Mouse (Mus musculus) CH12.LX (cell line): ENCODE data around the gene Nfix. TPM values are rescaled to one million over a fixed set of nuclear protein-coding genes. Genes with fewer than 3 reads are reported as not detected.
A peak's percentile ranks its signal among the peaks of the same experiment; 100 is the strongest.

Experiments used
- DNase-seq: peaks from one replicate; pipeline ENCODE4 v3.0.0-alpha.2; 2013; ENCODE audit errors: extremely low read depth
- H3K27ac ChIP-seq: 2 replicates; pipeline ENCODE4 v1.5.1; 2012; ENCODE audit warnings: low read depth, mild to moderate bottlenecking, control low read depth, moderate library complexity; ENCODE audit not compliant: insufficient read depth
- H3K27me3 ChIP-seq: replicated peaks from 2 replicates; pipeline ENCODE3; 2012; ENCODE audit warnings: inconsistent platforms
- H3K36me3 ChIP-seq, 2 experiments: replicated peaks in 1 of 2; 2 replicates each; pipeline versions ENCODE3 to v1.6.1; 2012; ENCODE audit warnings: inconsistent platforms in 1 of 2, low read length in 1 of 2, mild to moderate bottlenecking in 1 of 2, mixed read lengths in 1 of 2, moderate library complexity in 1 of 2; ENCODE audit not compliant: control insufficient read depth in 1 of 2, insufficient read depth in 1 of 2
- H3K4me1 ChIP-seq, 2 experiments: 2 replicates each; pipeline ENCODE4 v1.6.1; 2012; ENCODE audit warnings: inconsistent platforms in 1 of 2, moderate library complexity in 1 of 2; ENCODE audit not compliant: insufficient read depth in 2 of 2, control insufficient read depth in 1 of 2
- H3K4me2 ChIP-seq: 2 replicates; pipeline ENCODE4 v1.6.1; 2012; ENCODE audit warnings: low read depth, mild to moderate bottlenecking, control low read depth; ENCODE audit not compliant: poor library complexity, insufficient read depth, severe bottlenecking
- H3K4me3 ChIP-seq, 3 experiments: fragments of 150-350 bp in 1 of 3; sonication (generic) in 1 of 3; replicated peaks in 1 of 3; 2 replicates each; pipeline versions ENCODE3 to v1.5.1; 2011 to 2012; ENCODE audit warnings: low read depth in 2 of 3, low read length in 2 of 3, mild to moderate bottlenecking in 2 of 3, moderate library complexity in 2 of 3, control low read depth in 1 of 3, improper control_type of control experiment in 1 of 3, inconsistent platforms in 1 of 3, mixed read lengths in 1 of 3; ENCODE audit not compliant: poor library complexity in 1 of 3
- H3K79me2 ChIP-seq: replicated peaks from 2 replicates; pipeline ENCODE4 v1.6.1; 2012; ENCODE audit warnings: mild to moderate bottlenecking, moderate library complexity; ENCODE audit not compliant: control insufficient read depth, poor library complexity, insufficient read depth, severe bottlenecking; ENCODE audit errors: extremely low read depth
- H3K9ac ChIP-seq: 2 replicates; pipeline ENCODE4 v1.6.1; 2012; ENCODE audit warnings: low read depth, mild to moderate bottlenecking, control low read depth, moderate library complexity; ENCODE audit not compliant: insufficient read depth
- H3K9me3 ChIP-seq: replicated peaks from 2 replicates; pipeline ENCODE3; 2012; ENCODE audit warnings: low read length, inconsistent platforms, mixed read lengths
- BHLHE40 ChIP-seq: IDR thresholded peaks from 2 replicates; pipeline ENCODE4 v1.6.1; 2011; ENCODE audit warnings: mild to moderate bottlenecking, low read depth, low read length, improper control_type of control experiment
- CHD2 ChIP-seq: IDR thresholded peaks from 2 replicates; pipeline ENCODE4 v1.6.1; 2011; ENCODE audit warnings: low read length, improper control_type of control experiment
- CTCF ChIP-seq, 2 experiments: IDR thresholded peaks in 1 of 2; conservative IDR thresholded peaks in 1 of 2; 2 replicates each; pipeline ENCODE4 v1.5.1; 2011 to 2012; ENCODE audit warnings: low read depth in 2 of 2, low read length in 2 of 2, improper control_type of control experiment in 1 of 2, inconsistent platforms in 1 of 2, mild to moderate bottlenecking in 1 of 2, moderate library complexity in 1 of 2
- ELF1 ChIP-seq: IDR thresholded peaks from 2 replicates; pipeline ENCODE4 v1.6.1; 2014; ENCODE audit warnings: low read depth, mild to moderate bottlenecking, inconsistent platforms, low read length, improper control_type of control experiment
- ETS1 ChIP-seq: conservative IDR thresholded peaks from 2 replicates; pipeline ENCODE4 v1.6.1; 2012; ENCODE audit warnings: low read depth, mild to moderate bottlenecking, inconsistent platforms, low read length, improper control_type of control experiment, moderate library complexity
- GABPA ChIP-seq: IDR thresholded peaks from 2 replicates; pipeline ENCODE4 v1.6.1; 2012; ENCODE audit warnings: low read depth, low read length, improper control_type of control experiment, inconsistent platforms; ENCODE audit not compliant: insufficient replicate concordance
- HCFC1 ChIP-seq: IDR thresholded peaks from 2 replicates; pipeline ENCODE4 v1.6.1; 2012; ENCODE audit warnings: low read depth, mild to moderate bottlenecking, inconsistent platforms, low read length, improper control_type of control experiment
- IRF4 ChIP-seq: IDR thresholded peaks from 2 replicates; pipeline ENCODE4 v1.6.1; 2014; ENCODE audit warnings: low read depth, mild to moderate bottlenecking, inconsistent platforms, low read length, improper control_type of control experiment
- JUN ChIP-seq: IDR thresholded peaks from 2 replicates; pipeline ENCODE4 v1.6.1; 2011; ENCODE audit warnings: low read depth, mild to moderate bottlenecking, low read length, improper control_type of control experiment, moderate library complexity; ENCODE audit not compliant: insufficient read depth
- JUND ChIP-seq: conservative IDR thresholded peaks from 2 replicates; pipeline ENCODE4 v1.6.1; 2011; ENCODE audit warnings: low read depth, low read length, improper control_type of control experiment
- KAT2A ChIP-seq: IDR thresholded peaks from 2 replicates; pipeline ENCODE4 v1.6.1; 2012; ENCODE audit warnings: low read length, improper control_type of control experiment, inconsistent platforms; ENCODE audit not compliant: insufficient replicate concordance
- MAFK ChIP-seq: IDR thresholded peaks from 2 replicates; pipeline ENCODE4 v1.6.1; 2011; ENCODE audit warnings: low read length, improper control_type of control experiment; ENCODE audit not compliant: insufficient replicate concordance
- MAZ ChIP-seq: IDR thresholded peaks from 2 replicates; pipeline ENCODE4 v1.6.1; 2012; ENCODE audit warnings: low read depth, mild to moderate bottlenecking, inconsistent platforms, low read length, improper control_type of control experiment, moderate library complexity
- MXI1 ChIP-seq: IDR thresholded peaks from 2 replicates; pipeline ENCODE4 v1.6.1; 2011; ENCODE audit warnings: mild to moderate bottlenecking, low read depth, low read length, improper control_type of control experiment
- MYC ChIP-seq: IDR thresholded peaks from 2 replicates; pipeline ENCODE4 v1.6.1; 2011; ENCODE audit warnings: low read depth, mild to moderate bottlenecking, improper control_type of control experiment, low read length
- NELFE ChIP-seq: IDR thresholded peaks from 2 replicates; pipeline ENCODE4 v1.6.1; 2011; ENCODE audit warnings: low read depth, low read length, improper control_type of control experiment
- PAX5 ChIP-seq: IDR thresholded peaks from 2 replicates; pipeline ENCODE4 v1.6.1; 2012; ENCODE audit warnings: low read length, inconsistent platforms, mixed read lengths
- POLR2AphosphoS2 ChIP-seq: IDR thresholded peaks from 2 replicates; pipeline ENCODE4 v1.6.1; 2011; ENCODE audit warnings: low read depth, low read length, improper control_type of control experiment
- RAD21 ChIP-seq: IDR thresholded peaks from 2 replicates; pipeline ENCODE4 v1.6.1; 2011; ENCODE audit warnings: low read depth, mild to moderate bottlenecking, low read length, improper control_type of control experiment, moderate library complexity
- RCOR1 ChIP-seq: conservative IDR thresholded peaks from 2 replicates; pipeline ENCODE4 v1.6.1; 2012; ENCODE audit warnings: low read depth, mild to moderate bottlenecking, inconsistent platforms, low read length, improper control_type of control experiment
- SIN3A ChIP-seq: IDR thresholded peaks from 2 replicates; pipeline ENCODE4 v1.6.1; 2012; ENCODE audit warnings: low read length, improper control_type of control experiment, inconsistent platforms
- TCF12 ChIP-seq: IDR thresholded peaks from 2 replicates; pipeline ENCODE4 v1.6.1; 2014; ENCODE audit warnings: low read depth, mild to moderate bottlenecking, inconsistent platforms, low read length, improper control_type of control experiment
- ZKSCAN1 ChIP-seq: IDR thresholded peaks from 2 replicates; pipeline ENCODE4 v1.6.1; 2012; ENCODE audit warnings: low read depth, inconsistent platforms, low read length, improper control_type of control experiment, borderline replicate concordance
- dilution Hi-C: fragments of 300-500 bp; cut with MboI; formaldehyde crosslinking; loops from 2 replicates; pipeline ENCODE4 v1.14.3; 2020; ENCODE audit warnings: low sequenced_read_pairs; ENCODE audit not compliant: extremely low pct_unique_long_range_greater_than_20kb, extremely low pct_ligation_motif_present
- in situ Hi-C: fragments of 300-500 bp; cut with MboI; formaldehyde crosslinking; loops from 3 replicates; pipeline ENCODE4 v1.14.3; 2019; ENCODE audit warnings: low sequenced_read_pairs, low pct_ligation_motif_present, low pct_unique_long_range_greater_than_20kb, mixed read lengths
- polyA plus RNA-seq: library from polyadenylated mRNA; unstranded; fragments of >175 nt; gene quantifications from 2 replicates; pipeline ENCODE4 v1.2.1, GENCODE M21; 2012; ENCODE audit warnings: low read depth; ENCODE audit not compliant: insufficient read length
- total RNA-seq, 2 experiments: library from RNA; depleted of rRNA; stranded (reverse); fragments of 300-350 nt in 1 of 2; fragments of >200 nt in 1 of 2; gene quantifications; 2 replicates each; pipeline ENCODE4 v1.2.3; 2012 to 2014

Gene Nfix
- total and polyA plus RNA-seq, 3 experiments = 0.09 to 10.5 (median 1.1) TPM

DNA sequence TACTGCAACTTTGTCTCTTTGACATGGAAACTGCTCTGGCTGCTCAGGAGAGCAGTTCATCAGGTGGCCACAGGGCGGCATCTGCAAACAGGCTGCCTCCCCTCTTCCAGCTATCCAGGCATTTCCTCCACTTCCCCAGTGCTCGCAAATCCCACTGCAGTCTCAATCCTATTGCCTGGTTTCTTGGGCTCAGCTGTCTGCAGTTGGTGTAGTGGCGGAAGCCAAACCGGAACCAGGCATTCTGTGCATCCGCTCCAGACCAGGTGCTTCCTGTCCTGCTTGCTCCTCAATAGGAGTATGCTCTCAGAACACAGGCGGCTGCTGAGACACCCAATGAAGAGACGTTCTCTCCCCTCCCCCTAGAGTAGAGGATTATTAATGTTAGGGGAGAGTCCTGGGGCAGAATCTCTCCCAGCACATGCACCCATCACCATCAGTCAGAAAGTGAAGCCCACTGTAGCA, 100.3 kb downstream of the Nfix start (continued):
- TF ChIP-seq MYC = 0 out of 2 replicates have a peak, but pooled peaks have one; percentile 73
- no peak for TF ChIP-seq MXI1
- peak; percentile 58 for TF ChIP-seq IRF4
- no peak; the same call in 1 of the 2 replicates for TF ChIP-seq ETS1
- TF ChIP-seq MAFK = no peak
- peak; percentile 9; the same call in 1 of the 2 replicates for TF ChIP-seq RAD21
- TF ChIP-seq TCF12 = peak; percentile 93
- TF ChIP-seq ELF1 = peak; percentile 76
- peak; percentile 27; the same call in 1 of the 2 replicates for TF ChIP-seq MAZ

DNA sequence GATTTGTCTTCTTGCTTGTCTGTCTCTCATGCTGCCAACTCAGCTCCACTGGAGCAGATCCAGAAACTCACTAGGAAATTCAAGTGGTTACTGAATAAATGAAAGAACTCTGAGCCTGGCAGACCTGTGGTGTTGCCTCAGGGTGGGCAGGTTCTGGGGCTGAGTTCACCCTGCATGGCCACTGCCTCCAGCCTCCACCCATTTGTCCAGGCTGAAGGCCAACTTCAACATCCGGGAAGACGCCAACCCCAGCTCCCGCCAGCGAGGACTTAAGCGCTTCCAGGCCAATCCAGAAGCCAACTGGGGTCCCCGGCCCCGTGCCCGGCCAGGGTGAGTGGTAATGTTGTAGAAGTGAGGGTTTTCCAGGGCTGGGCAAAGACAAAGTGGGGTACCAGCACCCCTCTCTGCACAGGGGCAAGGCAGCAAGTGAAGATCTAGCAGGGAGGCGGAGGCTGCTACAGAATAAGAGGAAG, 101.2 kb downstream of the Nfix start:
- H3K4me3 ChIP-seq = no peak overlapping the region

DNA sequence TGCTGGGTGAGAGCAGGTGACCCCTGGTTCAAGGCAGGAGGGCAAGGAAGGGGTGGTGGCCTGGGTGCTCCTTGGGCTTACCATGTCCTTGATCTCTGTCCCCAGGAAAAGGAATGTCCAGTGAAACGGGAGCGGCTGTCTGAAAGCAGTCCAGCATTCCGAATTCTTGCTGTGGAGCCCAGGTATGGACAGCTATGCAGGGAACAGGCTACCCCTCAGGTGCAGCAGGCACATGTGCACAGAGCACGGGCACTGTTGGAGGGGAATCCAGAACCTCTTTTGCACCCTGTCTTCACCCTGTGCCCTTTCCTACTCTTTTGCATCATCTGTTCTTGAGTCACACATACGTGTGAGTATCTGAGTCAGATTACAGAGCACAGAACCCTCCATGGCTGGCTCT, 101.9 kb downstream of the Nfix start:
- no peaks in the 10 kb centered on the region for H3K27me3 ChIP-seq
- H3K27ac ChIP-seq = no peak overlapping the region
- H3K4me3 ChIP-seq = no peak overlapping the region
- in situ Hi-C loops = no loop called here
- no peak for TF ChIP-seq IRF4
- TF ChIP-seq CTCF (conservative IDR thresholded peaks at IDR 0.05 in 1 of 2, IDR thresholded peaks at IDR 0.05 in 1 of 2; ENCODE audit: low read depth in 2 of 2, low read length in 2 of 2) = no peak
- no peak for TF ChIP-seq SIN3A
- no peak for TF ChIP-seq HCFC1
- no peak for TF ChIP-seq PAX5
- no peak for TF ChIP-seq NELFE
- TF ChIP-seq, all 38 proteins: peak for 0
- peaks cover 12% of the 10 kb centered on the region for H3K79me2 ChIP-seq
- no peak overlapping the region for H3K9ac ChIP-seq
- DNase-seq = no peak
- no peak overlapping the region for H3K4me2 ChIP-seq
- dilution Hi-C loops = no loop called here
- H3K4me1 ChIP-seq = peaks cover 9 to 40% of the 10 kb centered on the region in 2 experiments
- peaks cover 59 to 74% of the 10 kb centered on the region in 2 experiments for H3K36me3 ChIP-seq
- H3K9me3 ChIP-seq = no peaks in the 10 kb centered on the region

More for the DNA sequence above, 101.2 kb downstream of the Nfix start:
- H3K4me2 ChIP-seq = no peak overlapping the region
- peaks cover 14 to 46% of the 10 kb centered on the region in 2 experiments for H3K4me1 ChIP-seq
- dilution Hi-C loops (no loop called here), in situ Hi-C loops (no loop called here)
- H3K79me2 ChIP-seq = peaks cover 18% of the 10 kb centered on the region
- no peaks in the 10 kb centered on the region for H3K9me3 ChIP-seq
- no peak for DNase-seq
- H3K27me3 ChIP-seq = no peaks in the 10 kb centered on the region
- no peak overlapping the region for H3K9ac ChIP-seq
- peaks cover 54 to 73% of the 10 kb centered on the region in 2 experiments for H3K36me3 ChIP-seq
- H3K27ac ChIP-seq = peak overlapping the region; percentile 90
- TF ChIP-seq BHLHE40 (no peak), JUN (no peak), JUND (no peak), GABPA (no peak), KAT2A (no peak), POLR2AphosphoS2 (no peak), MAZ (no peak), RAD21 (no peak), RCOR1 (no peak), MXI1 (no peak), SIN3A (no peak), CHD2 (no peak), ZKSCAN1 (no peak), NELFE (no peak)
